Mouse (Mus musculus): ENCODE measurements around the gene 4933428G20Rik. TPM values are rescaled to one million over a fixed set of nuclear protein-coding genes. Genes with fewer than 3 reads are reported as not detected.
A peak's percentile ranks its signal among the peaks of the same experiment; 100 is the strongest.

The 4933428G20Rik gene
- polyA plus RNA-seq, 1 experiment, result not detected

- no peaks in the 10 kb centered on the region for H3K4me1 ChIP-seq (ENCODE audit: control insufficient read depth, insufficient read depth, insufficient read length, low read length)
- no peaks in the 10 kb centered on the region for H3K36me3 ChIP-seq (ENCODE audit: control insufficient read depth, insufficient read depth, low read length)
- peak overlapping the region; percentile 28 for H3K4me3 ChIP-seq (ENCODE audit: low read depth, low read length)
- WGBS, result 51% methylated on average over 13 of the region's 13 CpGs
- H3K27me3 ChIP-seq (ENCODE audit: control insufficient read depth, insufficient read depth, low read length), result peaks cover 3% of the 10 kb centered on the region; the same call in 1 of the 2 replicates
- H3K27ac ChIP-seq (ENCODE audit: insufficient read depth, low read depth, low read length), result no peak overlapping the region
- TF ChIP-seq CTCF (IDR thresholded peaks at IDR 0.05; ENCODE audit: extremely low read depth, insufficient read length, insufficient replicate concordance, low read depth, low read length) (no peak), POLR2A (IDR thresholded peaks at IDR 0.05; ENCODE audit: low read depth, low read length) (no peak)
These were observed 11.7 kb upstream of the 4933428G20Rik start for GRCm38 (mm10) chr11:97511661-97512369.

GRCm38 (mm10) chr11:97510966-97511660, 11.0 kb upstream of the 4933428G20Rik start:
- H3K27ac ChIP-seq (ENCODE audit: insufficient read depth, low read depth, low read length), result no peak overlapping the region

GRCm38 (mm10) chr11:97509715-97510485, 9.8 kb upstream of the 4933428G20Rik start:
- H3K36me3 ChIP-seq (ENCODE audit: control insufficient read depth, insufficient read depth, low read length), result no peaks in the 10 kb centered on the region
- TF ChIP-seq POLR2A (IDR thresholded peaks at IDR 0.05; ENCODE audit: low read depth, low read length) (no peak), CTCF (IDR thresholded peaks at IDR 0.05; ENCODE audit: extremely low read depth, insufficient read length, insufficient replicate concordance, low read depth, low read length) (no peak)
- 59% methylated on average over 24 of the region's 24 CpGs for WGBS
- H3K27ac ChIP-seq (ENCODE audit: insufficient read depth, low read depth, low read length), result no peak overlapping the region
- H3K4me3 ChIP-seq (ENCODE audit: low read depth, low read length), result no peak overlapping the region
- H3K27me3 ChIP-seq (ENCODE audit: control insufficient read depth, insufficient read depth, low read length), result no peaks in the 10 kb centered on the region
- H3K4me1 ChIP-seq (ENCODE audit: control insufficient read depth, insufficient read depth, insufficient read length, low read length), result no peaks in the 10 kb centered on the region

More at GRCm38 (mm10) chr11:97510966-97511660, 11.0 kb upstream of the 4933428G20Rik start:
- peaks cover 3% of the 10 kb centered on the region; the same call in 1 of the 2 replicates for H3K27me3 ChIP-seq (ENCODE audit: control insufficient read depth, insufficient read depth, low read length)
- H3K36me3 ChIP-seq (ENCODE audit: control insufficient read depth, insufficient read depth, low read length), result no peaks in the 10 kb centered on the region
- TF ChIP-seq CTCF (IDR thresholded peaks at IDR 0.05; ENCODE audit: extremely low read depth, insufficient read length, insufficient replicate concordance, low read depth, low read length) (peak; percentile 69), POLR2A (IDR thresholded peaks at IDR 0.05; ENCODE audit: low read depth, low read length) (no peak)
- H3K4me1 ChIP-seq (ENCODE audit: control insufficient read depth, insufficient read depth, insufficient read length, low read length), result no peaks in the 10 kb centered on the region
- 30% methylated on average over 10 of the region's 10 CpGs for WGBS
- H3K4me3 ChIP-seq (ENCODE audit: low read depth, low read length), result no peak overlapping the region

GRCm38 (mm10) chr11:97509058-97509457, 8.9 kb upstream of the 4933428G20Rik start:
- no peak for TF ChIP-seq CTCF (IDR thresholded peaks at IDR 0.05; ENCODE audit: extremely low read depth, insufficient read length, insufficient replicate concordance, low read depth, low read length)
- TF ChIP-seq POLR2A (IDR thresholded peaks at IDR 0.05; ENCODE audit: low read depth, low read length), result no peak
- H3K4me1 ChIP-seq (ENCODE audit: control insufficient read depth, insufficient read depth, insufficient read length, low read length), result no peaks in the 10 kb centered on the region
- 48% methylated on average over 5 of the region's 5 CpGs for WGBS
- no peaks in the 10 kb centered on the region for H3K27me3 ChIP-seq (ENCODE audit: control insufficient read depth, insufficient read depth, low read length)
- no peak overlapping the region for H3K4me3 ChIP-seq (ENCODE audit: low read depth, low read length)
- no peak overlapping the region for H3K27ac ChIP-seq (ENCODE audit: insufficient read depth, low read depth, low read length)
- H3K36me3 ChIP-seq (ENCODE audit: control insufficient read depth, insufficient read depth, low read length), result no peaks in the 10 kb centered on the region

- Histone ChIP-seq H3K4me1 (ENCODE audit: control insufficient read depth, insufficient read depth, insufficient read length, low read length) (no peaks in the 10 kb centered on the region), H3K4me3 (ENCODE audit: low read depth, low read length) (no peak overlapping the region), H3K27ac (ENCODE audit: insufficient read depth, low read depth, low read length) (no peak overlapping the region), H3K36me3 (ENCODE audit: control insufficient read depth, insufficient read depth, low read length) (no peaks in the 10 kb centered on the region), H3K27me3 (ENCODE audit: control insufficient read depth, insufficient read depth, low read length) (no peaks in the 10 kb centered on the region)
- TF ChIP-seq CTCF (IDR thresholded peaks at IDR 0.05; ENCODE audit: extremely low read depth, insufficient read length, insufficient replicate concordance, low read depth, low read length) (no peak), POLR2A (IDR thresholded peaks at IDR 0.05; ENCODE audit: low read depth, low read length) (no peak)
- 65% methylated on average over 3 of the region's 3 CpGs for WGBS
These were observed 8.1 kb upstream of the 4933428G20Rik start for GRCm38 (mm10) chr11:97508198-97508597.

GRCm38 (mm10) chr11:97506331-97506730, 6.2 kb upstream of the 4933428G20Rik start:
- Histone ChIP-seq H3K27me3 (ENCODE audit: control insufficient read depth, insufficient read depth, low read length) (0 out of 2 replicates have a peak, but pooled peaks cover 7% of the 10 kb centered on the region), H3K4me1 (ENCODE audit: control insufficient read depth, insufficient read depth, insufficient read length, low read length) (no peaks in the 10 kb centered on the region), H3K27ac (ENCODE audit: insufficient read depth, low read depth, low read length) (no peak overlapping the region), H3K4me3 (ENCODE audit: low read depth, low read length) (no peak overlapping the region), H3K36me3 (ENCODE audit: control insufficient read depth, insufficient read depth, low read length) (no peaks in the 10 kb centered on the region)
- TF ChIP-seq CTCF (IDR thresholded peaks at IDR 0.05; ENCODE audit: extremely low read depth, insufficient read length, insufficient replicate concordance, low read depth, low read length) (no peak), POLR2A (IDR thresholded peaks at IDR 0.05; ENCODE audit: low read depth, low read length) (no peak)
- whole genome bisulfite sequencing, result 44% methylated on average over 8 of the region's 8 CpGs

Data from small intestine, adult 2 months (tissue).